Mouse (Mus musculus): ENCODE data around the gene Uqcrq.

Gene Uqcrq

DNA sequence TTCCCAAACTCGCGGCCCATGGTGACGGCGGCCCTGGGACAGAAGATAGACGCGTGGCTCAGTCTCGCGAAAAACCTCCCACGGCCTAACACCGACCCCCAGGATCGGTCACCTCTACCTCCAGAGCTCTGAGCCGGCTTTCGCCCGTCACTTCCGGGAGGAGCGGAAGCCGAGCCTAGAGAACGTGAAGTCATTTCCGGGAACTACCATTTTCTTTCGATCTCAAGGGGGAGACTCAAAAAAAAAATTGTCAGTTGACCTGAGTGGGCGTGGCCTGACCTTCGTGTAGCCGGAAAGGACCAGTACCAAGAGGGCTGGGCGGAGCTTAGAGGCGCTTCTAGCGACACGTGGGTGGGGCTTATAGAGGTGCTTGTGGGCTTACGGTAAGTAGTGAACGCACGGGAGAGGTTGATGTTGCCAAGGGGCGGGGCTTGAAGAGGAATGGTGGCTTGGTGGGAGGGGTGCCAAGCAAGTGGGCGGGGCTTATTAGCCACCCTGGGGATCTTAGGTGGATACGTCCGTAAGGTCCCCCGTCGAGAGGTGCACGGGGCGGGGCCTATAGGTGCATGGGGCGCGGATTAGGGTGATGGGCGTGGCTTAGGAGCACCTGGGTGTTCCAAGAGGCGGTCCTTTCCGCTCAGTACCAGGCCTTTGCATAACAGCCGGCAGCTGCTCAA lies at the start of gene Uqcrq, which contains the start of gene Gdf9:
Gene Uqcrq (minus strand): TSS at position 162 of the 677 bp plus-strand sequence.
Gene Gdf9 (plus strand): TSS at position 354 of the 677 bp plus-strand sequence.
- DNase-seq, result peak; percentile 99

DNA sequence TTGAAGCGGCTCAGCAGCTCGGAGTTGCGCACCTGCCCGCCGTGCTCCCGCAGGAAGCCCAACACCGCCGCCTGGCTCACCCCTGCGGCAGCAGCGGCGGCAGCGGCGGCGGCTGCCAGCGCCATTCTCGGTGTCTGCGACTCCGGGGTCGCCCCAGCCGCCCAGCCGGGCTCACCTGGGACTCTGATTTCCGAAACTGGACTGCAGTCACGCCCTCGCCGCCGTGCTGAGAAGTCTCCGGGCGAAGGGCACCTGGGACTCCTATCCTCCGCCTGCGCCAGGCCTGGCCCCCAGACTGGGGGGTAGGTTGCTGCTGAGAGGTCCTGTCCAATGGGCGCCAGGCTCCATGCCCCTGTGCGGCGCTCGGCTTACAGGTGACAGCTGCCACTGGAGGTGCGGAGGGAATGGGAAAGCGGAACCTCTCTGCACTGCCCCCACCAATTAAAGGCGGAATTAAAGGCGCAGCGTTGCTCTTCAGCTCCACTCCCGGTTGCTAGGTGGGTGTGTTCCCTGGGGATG lies 49.2 kb upstream of the Uqcrq start, which contains the start of the genes Gm9945 and Sowaha:
Gene Gm9945 (plus strand): TSS at position 384 of the 519 bp plus-strand sequence.
Gene Sowaha (minus strand): TSS at position 492 of the 519 bp plus-strand sequence.
- no peak for DNase-seq

DNA sequence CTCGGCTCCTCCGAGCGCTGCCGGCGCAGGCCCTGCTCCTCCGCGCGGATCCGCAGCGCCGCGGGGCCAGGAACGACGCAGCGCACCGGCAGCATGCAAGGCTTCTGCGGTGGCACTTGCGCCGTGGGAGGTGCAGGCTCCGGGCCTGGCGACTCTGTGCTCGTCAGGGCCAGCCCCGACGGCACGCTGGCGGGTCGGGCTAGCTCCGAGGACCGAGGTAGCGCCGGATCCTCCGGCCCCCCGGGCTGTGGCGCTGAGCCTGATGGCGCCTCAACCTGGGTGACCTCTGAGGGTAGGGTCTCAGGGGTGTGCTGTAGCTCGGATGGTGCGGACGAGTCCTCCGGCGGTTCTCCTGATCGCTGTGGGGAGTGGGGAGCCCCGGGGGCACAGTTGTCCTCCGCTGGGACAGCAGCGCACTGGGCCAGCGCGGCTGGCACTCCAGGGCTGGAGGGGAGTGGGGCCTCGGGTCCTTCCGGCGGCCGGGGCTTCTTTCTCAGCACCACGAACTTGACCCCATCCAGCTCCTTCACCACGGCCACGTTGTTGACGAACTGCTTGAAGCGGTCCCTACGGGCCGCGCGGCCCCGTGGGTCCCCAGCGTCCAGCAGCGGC lies 48.6 kb upstream of the Uqcrq start:
- DNase-seq, result no peak

DNA sequence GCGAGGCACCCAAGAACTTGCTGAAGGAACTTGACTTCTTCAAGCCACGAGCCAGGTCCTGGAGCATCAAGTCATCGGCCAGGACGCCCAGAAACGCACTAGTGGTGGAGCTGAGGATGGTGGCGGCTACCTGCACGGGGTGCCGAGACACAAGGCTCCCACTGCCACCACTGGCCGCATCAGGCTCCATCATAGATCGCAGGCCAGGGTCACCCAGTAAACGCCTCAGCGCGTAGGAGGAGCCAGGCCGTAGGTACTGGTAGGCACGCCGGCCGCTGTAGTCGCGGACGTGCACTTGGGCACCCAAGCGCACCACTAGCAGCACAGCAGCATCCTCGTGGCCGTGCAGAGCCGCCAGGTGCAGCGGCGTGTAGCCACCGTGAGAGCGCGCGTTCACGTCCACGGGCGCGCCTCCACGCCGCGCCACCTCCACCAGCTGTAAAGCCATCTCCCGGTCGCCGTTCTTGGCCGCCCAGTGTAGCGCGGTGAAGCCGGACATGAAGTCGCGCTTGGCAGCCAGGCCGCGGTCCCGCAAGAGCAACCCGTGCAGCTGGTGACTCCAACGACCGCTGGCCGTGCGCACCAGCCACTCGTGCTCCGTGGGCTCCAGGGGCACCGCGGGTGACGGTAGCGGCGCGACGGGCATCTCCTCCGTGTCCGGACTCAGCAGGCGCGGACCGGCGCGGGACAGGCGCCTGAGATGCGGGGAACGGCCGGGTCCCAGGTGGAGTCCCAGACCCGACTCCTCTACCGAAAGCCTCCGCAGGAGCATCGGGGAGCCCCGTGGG lies 47.9 kb upstream of the Uqcrq start:
- DNase-seq, result no peak

GRCm38 (mm10) chr11:53477833-53478232 lies 47.2 kb upstream of the Uqcrq start:
- DNase-seq, result no peak

DNA sequence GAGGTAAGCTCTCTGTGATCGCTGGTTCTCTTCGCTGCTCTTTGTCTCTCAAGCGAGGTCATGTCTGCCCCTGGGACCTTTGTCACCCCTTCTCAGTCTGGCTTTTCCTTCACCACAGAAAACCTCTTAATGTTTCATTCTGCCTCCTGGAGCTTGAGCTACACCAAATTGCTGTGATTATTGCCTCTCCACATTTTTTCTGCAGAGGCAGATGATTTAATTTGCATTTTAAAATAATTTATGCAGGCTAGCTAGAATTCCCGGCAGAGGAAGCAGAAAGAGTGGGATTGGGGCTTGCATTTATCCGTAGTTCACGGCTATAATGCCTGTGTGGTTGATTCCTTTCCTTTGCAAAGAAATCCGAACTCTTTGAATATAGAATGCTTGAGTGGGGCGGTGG lies 45.0 kb upstream of the Uqcrq start:
- no peak for DNase-seq

DNA sequence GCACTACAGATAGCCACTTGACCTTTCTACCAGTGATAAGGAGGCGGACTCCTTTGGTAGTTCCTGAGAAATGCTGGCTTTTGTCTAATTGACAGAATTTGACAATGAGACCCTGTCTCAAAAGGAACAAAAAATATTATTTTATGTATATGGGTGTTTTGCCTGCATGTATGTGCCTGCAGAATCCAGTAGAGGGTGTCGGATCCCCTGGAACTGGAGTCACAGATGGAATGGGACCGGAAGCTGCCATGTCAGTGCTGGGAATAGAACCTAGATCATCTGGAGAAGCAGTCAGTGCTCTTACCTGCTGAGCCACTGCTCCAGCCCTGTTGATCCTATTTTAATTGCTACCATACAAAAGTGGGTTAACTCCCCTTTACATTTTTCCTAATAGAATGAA lies 42.1 kb upstream of the Uqcrq start:
- DNase-seq, result no peak

GRCm38 (mm10) chr11:53469968-53470695 lies 39.5 kb upstream of the Uqcrq start, which contains the start of gene Gm9837:
Gm9837 (minus strand) TSS chr11:53470479.
- DNase-seq, result peak; percentile 93

DNA sequence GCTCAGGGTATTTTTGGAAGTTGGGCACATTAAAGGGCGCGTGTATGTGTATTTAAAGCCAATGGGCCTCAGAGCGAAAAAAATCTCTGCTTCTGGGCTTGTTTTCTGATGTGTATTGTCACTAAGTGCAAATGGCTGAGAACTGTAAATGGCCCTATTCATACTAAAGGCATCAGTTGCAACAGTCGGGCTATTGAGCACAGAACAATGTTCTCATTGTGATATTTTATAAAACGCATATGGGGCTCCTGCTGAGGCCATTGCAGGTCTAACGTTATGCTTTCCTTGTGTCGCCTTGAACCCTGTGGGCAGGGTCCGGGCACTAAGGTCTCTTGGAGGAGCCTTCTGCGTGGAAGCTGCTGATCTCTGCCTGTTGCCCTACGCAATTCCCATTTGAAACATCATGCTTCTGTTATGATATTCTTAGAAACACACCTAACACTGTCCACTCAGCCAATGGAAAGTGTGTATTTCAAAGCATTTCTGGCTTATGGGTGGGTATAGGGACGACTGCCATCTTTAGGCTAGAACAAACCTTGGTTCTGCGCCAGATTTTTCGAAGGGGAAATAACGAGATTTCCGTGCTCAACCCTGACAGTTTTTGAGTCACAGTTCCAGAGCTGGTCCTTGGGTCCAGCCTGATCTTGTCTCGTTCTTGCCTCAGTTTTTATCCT lies 38.8 kb upstream of the Uqcrq start:
- DNase-seq, result no peak

- peak; percentile 87 for DNase-seq
Measured at GRCm38 (mm10) chr11:53466231-53466971, 35.8 kb upstream of the Uqcrq start.

GRCm38 (mm10) chr11:53463551-53464424 lies 33.2 kb upstream of the Uqcrq start:
- DNase-seq, result no peak

GRCm38 (mm10) chr11:53461727-53462126 lies 31.1 kb upstream of the Uqcrq start:
- no peak for DNase-seq

DNA sequence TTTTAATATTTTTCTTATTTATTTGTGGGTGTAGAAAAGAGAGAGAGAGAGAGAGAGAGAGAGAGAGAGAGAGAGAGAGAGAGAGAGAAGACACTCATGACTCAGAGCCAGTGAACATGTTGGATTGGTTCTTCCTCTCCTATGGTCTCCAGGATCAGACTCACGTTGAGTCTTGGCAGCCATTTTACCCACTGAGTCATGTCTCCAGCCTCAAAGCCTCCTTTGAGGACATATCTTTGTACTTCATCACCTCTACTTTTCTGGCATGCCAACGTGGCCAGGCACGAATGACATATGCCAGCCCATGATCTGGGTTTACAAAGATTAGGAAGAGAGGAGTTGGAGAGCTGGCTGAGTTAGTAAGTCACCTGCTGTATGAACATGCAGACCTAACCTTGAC lies 29.6 kb upstream of the Uqcrq start:
- DNase-seq, result no peak

- no peak for DNase-seq
Measured at GRCm38 (mm10) chr11:53458996-53459395, 28.4 kb upstream of the Uqcrq start.

DNA sequence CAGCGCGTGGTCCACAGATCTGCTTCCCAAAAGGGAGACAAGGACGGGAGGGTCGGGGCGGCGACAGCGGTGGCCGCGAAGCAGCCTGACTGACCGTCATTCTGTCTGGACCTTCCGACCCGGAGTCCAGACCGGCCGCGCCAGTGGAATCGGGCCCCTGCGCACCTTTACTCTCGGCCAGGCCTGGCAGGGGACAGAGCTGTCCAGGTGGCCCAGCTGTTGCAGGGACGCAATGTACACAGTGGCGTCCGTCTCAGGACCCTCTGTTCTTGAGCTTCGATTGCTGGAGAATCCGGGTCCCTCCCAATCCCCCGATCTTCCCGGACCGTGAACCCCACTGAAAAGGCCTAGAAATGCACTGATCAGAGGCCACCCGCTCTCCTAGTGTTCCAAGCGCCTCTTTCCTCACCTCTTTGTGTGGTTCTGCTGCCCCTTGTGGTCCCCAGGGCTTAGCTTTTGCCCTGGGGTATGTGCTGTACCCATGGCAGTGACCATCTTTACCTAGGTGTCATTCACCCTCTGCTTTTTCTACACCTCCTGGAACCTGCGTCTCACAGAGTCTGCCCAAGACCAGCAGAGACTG lies 26.8 kb upstream of the Uqcrq start:
- DNase-seq, result peak; percentile 26

DNA sequence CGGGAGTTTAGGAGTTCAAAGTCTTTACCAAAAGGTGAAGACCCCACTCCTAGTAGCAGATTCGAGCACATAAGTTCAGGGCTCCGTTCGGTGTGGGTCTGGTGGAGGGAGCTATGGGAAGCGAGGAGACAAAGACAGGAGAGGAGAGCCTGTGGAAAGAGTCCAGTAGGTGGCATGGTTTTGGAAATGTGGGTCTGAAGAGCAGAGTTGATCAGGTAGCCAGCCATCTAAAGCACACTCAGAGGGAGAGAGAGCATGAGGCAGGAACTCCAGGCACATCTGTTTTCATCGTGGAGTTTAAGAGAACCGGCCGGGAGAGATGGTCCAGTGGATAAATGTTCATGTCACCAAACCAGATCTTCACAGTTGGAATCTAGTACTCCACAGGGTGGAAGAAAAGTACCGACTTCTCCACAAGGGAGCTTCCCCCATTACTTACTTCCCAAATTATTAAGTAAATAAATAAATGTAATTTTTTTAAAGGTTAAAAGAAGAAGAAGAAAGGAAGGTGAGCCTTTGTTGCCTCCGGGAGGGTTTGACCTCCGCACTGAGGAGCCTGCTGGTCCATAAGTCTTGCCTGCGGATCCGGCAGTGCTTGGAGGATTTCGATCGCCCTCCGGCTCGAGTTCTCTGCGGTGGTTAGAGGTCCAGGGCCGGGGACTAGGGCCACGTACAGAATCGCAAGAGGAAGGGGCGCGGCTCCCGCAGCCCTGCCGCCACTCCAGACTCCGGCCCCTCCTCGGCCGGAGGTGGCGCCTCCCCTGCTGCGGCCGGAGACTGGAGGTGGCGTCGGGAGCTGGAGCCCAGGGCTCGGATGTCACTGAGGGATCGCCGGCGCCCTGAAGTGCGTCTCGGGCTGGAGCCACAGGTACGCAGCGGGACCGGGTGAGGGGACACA lies 26.1 kb upstream of the Uqcrq start, which contains the start of the genes Gm10447 and Shroom1:
Gene Gm10447 (minus strand): TSS at position 637 of the 898 bp plus-strand sequence.
Gene Shroom1 (plus strand): TSS at position 732 of the 898 bp plus-strand sequence.
- DNase-seq, result peak; percentile 71

DNA sequence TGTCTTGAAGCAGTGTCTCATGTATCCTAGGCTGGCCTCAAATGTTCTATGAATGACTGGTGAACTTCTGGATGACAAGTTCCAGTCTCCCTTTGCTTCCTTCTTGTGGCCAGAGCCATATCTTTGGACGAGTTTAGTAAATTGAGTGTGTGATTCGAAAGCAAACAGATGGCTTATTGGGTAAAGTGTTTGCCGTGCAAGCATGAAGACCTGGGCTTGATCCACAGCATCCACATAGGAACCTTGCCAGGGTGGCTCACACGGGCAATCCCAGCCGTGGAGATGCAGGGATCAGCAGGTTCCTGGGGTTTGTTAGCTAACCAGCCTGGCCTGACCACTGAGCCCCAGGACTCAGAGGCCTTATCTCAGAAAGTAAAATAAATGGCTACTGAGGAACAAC lies 22.4 kb upstream of the Uqcrq start:
- DNase-seq, result no peak

DNA sequence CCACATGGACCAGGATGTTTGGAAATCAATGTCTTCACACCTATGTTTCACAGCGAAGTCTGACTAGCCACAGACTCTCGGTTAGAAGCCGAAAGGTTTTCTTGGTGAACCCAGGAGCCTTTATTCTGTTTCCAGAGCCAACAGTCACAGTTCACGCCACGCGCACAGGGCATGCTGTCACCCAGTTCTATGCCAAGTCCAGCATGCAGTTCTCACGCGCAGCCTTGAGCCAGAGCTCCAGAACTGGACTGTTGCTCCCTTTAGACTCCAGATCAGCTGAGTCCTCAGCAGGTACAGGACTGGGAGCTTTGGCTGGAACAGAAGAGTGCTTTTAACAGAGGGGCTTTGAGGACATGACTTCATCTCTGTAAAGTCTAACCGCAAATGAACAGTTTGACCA lies 21.8 kb upstream of the Uqcrq start:
- no peak for DNase-seq

DNA sequence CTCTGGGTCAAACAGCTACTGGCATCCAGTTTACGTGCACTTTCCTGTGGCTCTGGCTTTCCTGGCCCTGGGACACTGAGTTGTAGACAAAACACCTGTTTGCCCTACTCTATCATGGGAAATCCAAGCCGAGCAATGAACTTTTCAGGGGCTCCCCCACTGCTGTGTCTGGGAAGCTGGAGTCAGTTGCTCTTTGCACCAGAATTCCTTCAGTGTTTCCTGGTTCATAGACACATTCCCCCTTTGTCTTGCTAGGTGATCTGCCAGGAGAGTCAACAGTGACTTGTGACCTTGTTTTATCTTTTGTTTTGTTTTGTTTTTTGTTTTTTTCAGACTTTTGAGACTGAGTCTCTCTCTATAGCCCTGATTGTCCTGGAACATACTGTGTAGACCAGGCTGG lies 20.7 kb upstream of the Uqcrq start:
- DNase-seq, result no peak
